Mouse (Mus musculus) liver, postnatal 0 days (tissue): Measurements from ENCODE around the gene Inpp5e.

Source experiments
- CTCF ChIP-seq: sonication (generic); IDR thresholded peaks from 2 replicates; pipeline ENCODE4 v1.5.1; 2016; ENCODE audit warnings: antibody characterized with exemption, low read depth
- EP300 ChIP-seq: IDR thresholded peaks from 2 replicates; pipeline ENCODE4 v1.6.1; 2016; ENCODE audit warnings: antibody characterized with exemption, low read depth, mild to moderate bottlenecking

DNA sequence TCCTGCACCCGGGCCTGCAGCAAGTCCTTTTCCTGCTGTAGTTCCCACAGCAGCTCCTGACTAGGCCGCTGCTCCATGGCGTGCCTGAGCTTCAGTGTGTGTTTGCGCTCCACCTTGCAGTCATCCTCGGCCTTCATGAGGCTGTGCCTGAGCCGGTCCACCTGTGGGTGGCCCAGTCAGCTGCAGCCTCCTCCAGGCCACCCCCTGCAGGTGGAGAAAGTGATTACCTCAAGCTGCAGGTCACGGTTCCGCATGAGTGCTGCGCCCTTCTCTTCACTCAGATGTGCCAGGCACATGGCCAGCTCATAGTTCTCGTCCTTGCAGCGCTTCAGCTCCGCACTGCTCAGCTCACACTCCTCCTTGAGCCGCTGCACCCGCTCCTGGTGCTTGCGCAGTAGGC lies 51.5 kb downstream of the Inpp5e start:
- TF ChIP-seq EP300 = no peak
- TF ChIP-seq CTCF = peak; percentile 19; the same call in 1 of the 2 replicates
